Mouse (Mus musculus): ENCODE results near the gene Mrps23.
A peak's percentile ranks its signal among the peaks of the same experiment; 100 is the strongest.

Gene Mrps23

DNA sequence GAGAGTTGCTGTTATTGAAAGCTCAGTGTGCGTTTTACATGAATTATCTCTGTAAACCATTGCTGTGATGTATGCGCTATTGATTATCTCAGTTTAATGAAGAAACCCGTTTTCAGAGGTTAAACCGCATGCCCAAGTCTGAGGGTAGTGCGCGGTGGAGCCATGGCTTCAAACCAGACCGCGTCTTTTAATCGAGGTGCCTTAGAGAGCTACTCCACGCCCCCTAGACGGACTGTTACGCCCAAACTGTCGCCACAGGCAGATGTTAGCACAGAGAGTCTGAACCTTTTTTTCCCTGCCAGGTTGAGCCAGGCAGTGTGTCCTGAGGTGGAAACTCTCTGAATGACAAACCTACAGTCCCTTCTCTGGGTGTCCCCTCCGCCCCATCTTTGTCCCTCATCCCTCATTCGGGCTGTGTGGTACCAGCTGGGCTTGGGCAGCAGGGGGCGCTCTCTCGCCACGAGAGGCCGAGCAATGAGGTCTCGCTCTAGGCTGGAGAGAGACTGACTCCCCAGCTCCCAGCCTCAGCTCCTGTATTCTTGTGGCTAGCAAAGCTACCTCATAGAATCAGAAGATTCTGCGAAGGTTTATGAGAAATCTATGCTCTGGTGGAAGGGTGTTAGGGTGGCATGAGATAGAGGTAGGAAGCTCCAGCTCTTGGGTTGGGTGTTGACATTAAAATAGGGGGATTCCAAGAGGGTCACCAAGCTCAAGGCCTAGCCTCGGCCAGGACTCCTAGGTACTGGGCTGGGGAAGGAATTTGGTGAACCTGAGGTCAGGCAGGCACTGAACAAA is 48.0 kb downstream of the Mrps23 start:
- peak; percentile 71 to 75 for DNase-seq

GRCm38 (mm10) chr11:88252767-88253513 is 48.8 kb downstream of the Mrps23 start:
- no peak for DNase-seq

GRCm38 (mm10) chr11:88253514-88254167 is 49.5 kb downstream of the Mrps23 start:
- no peak for DNase-seq

DNA sequence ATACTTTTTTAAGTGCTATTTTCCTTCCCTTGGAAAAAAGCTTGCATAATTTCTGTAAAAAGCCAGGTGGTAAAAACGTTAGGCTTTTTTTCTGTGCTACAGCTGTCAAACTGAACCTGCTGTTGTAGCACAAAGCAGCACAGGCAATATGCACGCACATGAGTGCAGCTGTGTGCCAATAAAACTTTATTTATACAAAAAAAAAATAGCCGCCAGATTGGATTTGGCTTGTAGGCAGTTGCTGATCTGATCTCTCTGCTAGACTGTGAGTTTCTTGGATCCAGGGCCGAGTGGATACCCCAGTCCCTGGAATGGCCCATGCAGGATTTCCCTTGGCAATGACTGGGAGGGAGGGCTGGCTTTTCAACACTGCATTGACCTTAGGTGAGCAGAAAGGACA is 53.5 kb downstream of the Mrps23 start:
- DNase-seq, result no peak

GRCm38 (mm10) chr11:88258212-88258611 is 54.0 kb downstream of the Mrps23 start:
- DNase-seq, result no peak

DNA sequence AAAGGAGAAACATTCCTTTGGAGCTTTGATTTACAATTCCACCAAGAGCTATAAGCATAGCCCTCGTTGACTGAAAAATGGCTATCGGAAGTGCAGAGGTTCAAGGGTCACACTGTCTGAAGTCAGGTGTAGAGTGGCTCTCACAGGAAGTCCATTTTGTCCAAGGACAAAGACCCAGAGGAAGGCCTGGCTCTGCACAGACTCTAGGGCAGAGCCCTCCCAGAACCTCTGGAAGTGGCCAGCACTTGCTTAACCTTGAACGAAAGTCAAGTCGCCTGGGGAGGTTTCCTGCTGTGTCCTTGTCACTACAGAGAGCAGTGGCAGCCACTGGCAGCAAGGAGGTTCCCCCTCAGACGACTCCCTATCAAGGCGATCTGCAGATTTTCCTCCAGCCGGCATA is 56.3 kb downstream of the Mrps23 start:
- no peak for DNase-seq

All from lung, adult 18-20 months (tissue).